Mouse (Mus musculus) cerebellum, postnatal 10 days (tissue): ENCODE results near the gene Chchd4.
"Not testable (repeated sequence)": the region's sequence is repeated elsewhere in the genome, so short reads cannot be mapped to it uniquely, and the experiment has no call there.

Experiments used
- DNase-seq, 2 experiments: peaks; one replicate each; pipeline ENCODE4 v3.0.0; 2021; ENCODE audit warnings: mixed read lengths in 2 of 2

The Chchd4 gene

DNA sequence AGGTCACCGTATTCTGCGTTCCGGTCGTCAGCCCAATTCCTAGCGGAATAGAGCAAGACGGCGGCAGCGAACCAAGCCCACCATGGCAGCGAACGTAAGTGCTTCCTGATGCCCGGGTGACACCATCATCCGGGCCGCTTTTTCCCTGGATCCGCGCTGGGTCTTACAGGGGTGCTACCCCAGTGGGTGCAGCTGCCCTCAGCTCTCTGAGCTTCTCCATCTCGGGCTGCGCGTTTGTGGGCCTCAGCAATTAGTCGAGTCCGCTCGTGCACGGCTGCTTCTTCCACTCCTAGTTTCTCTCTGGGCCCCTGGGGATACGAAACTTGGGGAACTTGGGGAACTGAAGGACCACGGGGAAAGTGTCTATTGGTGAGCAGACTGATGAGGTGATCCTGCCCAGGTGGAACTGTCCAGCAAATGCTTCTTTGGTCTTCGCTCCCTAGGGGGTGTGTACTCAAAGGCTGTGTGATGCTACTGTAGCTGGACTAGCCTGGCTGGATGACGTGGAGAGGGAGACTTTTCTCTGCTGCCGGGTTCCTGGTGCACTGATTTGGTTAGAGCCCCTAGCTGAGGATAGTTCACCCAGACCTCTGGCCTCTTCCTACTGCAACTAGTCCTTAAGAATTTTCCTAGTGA lies 577 bp upstream of the Chchd4 start:
- DNase-seq = no peak

DNA sequence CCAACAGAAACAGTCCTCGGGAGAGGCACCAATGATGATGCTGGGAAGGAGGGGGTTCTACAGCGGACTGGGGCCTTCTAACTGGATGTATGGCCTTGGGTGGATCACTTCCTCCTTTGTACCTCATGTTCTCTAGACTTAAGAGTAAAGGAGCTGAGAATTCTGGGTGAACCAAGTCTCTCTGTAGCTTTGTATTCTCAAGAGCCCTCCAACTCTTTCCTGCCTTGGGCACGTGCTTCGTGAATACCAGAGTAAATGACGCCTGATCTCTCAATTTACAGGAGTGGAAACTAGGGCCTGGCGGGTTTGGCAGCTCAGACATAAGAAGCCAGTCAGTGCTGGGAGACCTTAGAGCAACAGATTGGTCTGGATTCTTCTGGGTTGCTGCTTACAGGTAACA lies 1.0 kb downstream of the Chchd4 start:
- no peak for DNase-seq

- DNase-seq = not testable (repeated sequence)
Measured at GRCm38 (mm10) chr6:91471427-91471826, 1.9 kb downstream of the Chchd4 start.

DNA sequence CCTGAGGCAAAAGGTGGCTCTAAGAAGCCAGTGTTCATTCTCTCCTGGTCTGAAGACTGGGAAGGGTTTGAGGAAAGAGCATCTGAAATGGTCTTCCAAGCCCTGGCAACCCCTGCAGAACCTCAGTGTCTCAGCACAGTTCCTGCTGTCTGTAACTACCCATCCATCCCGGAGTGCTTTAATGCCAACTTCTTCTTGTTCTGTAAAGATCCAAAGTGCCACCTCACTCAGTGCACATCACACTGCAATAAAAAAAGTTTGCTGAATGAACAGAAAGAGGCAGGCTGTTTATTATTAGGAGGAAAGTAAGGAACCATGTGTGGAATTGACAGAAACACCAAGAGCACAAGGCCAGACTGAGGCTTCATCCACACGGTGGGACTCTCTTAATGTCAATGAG lies 2.6 kb downstream of the Chchd4 start:
- no peak for DNase-seq

GRCm38 (mm10) chr6:91467106-91467505 lies 6.2 kb downstream of the Chchd4 start:
- DNase-seq = no peak

- DNase-seq = no peak
Measured at GRCm38 (mm10) chr6:91465756-91466155, 7.6 kb downstream of the Chchd4 start.

GRCm38 (mm10) chr6:91459471-91459870 lies 13.9 kb downstream of the Chchd4 start:
- no peak for DNase-seq

- no peak for DNase-seq
Measured at GRCm38 (mm10) chr6:91454546-91454945, 18.8 kb downstream of the Chchd4 start.

DNA sequence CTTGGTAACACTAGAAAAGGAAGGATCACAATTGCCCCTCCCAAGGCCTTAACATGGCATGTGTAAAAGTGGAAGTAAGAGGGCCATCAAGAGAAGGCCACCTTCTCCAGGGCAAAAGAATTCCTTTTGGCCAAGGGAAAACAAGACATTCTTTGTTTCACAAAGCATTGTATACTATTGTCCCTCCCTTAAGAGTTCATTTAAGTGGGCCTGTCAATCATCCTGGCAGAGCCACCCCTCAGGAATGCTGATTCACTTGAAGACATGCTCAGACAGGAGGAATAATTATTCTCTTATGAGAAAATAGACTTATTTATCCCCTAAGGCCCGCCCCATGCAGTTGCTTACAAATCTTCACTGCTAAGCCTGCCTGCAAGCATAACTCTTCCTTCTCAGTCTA lies 21.3 kb downstream of the Chchd4 start:
- no peak for DNase-seq

- no peak for DNase-seq
Measured at GRCm38 (mm10) chr6:91449472-91450225, 23.7 kb downstream of the Chchd4 start.

GRCm38 (mm10) chr6:91445316-91445715 lies 28.0 kb downstream of the Chchd4 start:
- no peak for DNase-seq

DNA sequence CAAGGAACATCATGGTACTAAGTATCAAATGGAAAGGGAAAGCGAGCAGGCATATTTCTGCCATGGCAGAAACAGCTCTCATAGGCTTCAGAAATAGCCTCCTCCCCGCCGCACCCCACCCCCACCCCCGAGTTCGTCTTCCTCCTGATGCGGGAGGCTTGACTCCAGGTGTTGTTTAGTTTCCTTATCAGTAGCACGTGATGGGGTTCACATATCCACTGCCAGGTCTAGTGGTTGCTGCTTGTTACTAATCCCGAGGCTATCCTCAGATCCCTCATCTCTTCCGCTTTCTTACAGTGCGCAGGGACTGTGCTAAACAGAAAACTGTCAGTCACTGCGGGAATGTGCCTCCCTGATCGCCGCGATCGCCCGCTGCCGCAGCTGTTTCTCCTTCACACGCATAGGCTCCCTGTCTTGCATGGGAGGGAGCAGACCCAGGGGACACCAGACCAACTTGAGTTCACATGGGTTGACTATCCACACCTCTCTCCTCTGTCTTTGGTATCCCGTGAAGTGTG lies 32.1 kb downstream of the Chchd4 start:
- DNase-seq = no peak

DNA sequence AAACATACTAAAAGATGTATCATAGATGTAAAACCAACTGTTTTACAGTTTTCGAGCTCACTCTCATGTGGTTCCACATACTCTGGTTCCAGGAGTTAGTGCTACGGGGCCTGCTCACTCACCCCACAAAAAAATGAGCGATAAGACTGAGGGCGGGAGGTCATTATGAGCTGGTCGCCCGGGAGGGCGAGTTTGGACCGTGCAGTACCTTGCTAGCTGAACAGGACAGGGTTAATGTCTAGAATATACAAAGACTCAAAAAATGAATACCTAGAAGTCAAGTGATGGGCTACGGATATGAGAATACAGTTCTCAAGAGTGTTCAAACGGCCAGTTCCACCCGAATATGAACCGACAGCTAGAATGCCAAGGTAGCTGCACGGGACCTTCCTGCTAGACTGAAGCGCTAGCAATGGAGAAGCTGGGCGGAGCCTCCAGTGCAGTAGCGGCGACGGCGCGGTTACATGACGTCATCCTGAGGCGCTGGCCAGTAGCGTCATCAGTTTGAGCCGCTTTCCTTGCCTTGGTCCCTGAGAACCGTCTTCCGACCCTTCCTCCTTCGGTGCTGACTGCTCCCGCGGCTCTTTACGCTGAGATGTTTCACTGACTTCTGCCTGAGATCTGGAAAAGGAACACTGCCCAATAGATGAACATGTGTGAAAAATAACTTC lies 32.7 kb downstream of the Chchd4 start:
- peak; percentile 99 for DNase-seq

DNA sequence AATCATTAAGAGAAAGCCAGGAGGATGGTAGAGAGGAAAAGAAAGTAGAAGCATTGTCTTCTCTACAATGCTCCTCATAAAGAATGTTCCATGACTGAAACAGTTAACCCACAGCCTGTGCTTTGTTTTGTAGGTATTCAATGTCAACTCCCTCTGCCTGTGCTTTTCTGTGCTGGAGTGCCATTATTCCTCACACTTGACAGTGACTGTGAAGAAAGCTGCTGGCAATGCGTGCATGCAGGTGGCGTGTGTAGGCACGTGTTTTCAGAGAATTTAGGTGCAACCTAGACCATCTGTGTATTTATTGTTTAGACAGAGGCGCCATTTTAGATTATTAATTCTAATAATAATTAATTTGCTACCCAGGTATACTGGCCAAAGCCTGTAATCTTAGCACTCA lies 49.2 kb downstream of the Chchd4 start:
- no peak for DNase-seq

DNA sequence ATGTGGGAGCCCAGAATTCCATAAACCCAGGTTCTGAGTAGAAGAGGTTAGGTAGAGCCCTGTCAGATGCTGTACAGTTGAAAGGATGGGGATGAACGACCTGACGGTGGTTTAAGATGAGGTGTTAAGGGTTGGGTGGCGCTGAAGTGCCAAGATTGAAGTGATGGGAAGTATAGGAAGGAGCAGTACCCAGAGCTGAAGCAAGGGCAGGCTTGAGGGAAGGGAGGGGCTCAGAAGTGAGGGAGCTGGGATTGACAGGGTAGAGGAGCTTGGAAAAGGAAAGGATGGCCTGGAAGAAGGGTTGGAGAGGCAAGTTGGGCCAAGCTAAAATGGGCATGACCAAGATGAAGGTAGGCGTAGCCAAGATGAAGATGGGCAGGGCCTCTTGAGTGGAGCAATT lies 51.7 kb downstream of the Chchd4 start:
- DNase-seq = no peak

DNA sequence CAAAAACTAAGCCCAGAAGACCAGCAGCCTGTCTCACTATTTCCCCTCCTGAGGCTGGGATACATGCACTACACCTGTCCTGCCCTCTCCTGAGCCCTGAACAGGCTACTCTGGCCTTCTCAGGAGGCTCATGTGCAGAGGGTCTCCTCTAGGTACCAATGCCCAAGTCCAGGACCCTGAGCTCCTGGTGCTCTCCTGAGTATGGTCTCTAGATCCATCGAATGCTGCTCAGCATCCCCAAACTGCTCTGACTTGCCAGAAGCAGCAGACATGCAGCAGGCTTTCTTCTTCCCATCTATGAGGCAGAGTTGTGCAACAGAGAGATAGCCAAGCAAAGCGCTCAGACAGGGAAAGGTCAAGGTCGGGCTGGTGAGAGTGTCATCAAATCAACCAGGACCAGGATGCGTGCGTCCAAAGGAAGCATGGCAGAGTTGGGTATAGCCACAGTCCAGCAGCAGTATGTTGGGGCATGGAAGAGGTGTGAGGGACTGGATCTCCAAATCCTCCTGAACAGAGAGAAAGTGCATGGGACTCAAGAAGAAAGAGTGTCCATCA lies 56.0 kb downstream of the Chchd4 start:
- no peak for DNase-seq

DNA sequence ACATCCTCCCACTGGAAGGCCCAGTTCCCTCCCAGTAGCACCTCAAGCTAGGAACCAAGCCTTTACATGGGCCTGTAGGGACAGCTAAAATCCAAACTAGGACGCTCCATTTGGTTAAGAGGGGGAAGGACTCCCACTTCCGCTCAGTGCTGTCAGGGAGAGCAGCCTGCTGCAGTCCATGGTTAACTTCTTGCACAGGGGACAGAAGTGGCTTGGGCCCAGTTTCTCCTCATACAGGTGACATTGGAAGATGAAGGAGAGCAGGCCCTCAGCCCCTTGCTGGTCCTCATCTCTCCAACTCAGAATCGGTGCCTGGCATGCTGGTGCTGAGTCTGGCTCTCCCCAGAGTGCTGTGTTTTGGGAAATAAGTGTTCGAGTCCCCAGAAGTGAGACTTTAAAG lies 57.2 kb downstream of the Chchd4 start:
- no peak for DNase-seq

DNA sequence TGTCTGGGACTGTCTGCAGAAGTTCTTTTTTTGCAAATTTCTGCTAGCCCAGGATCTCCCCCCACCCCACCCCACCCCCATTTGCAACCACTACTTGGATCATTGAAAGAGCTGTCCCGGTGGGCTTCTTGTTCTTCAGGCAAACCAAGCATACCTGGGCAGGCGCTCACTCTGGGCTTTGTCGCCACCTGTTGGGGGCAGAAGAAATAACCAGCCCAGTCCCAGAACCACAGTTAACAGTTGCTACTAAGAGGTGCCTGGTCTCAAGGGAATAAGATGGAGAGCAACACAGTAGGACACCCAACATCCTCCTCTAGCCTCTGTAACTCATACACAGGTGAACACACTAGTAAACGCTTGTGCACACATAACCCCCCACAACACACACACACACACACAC lies 58.5 kb downstream of the Chchd4 start:
- peak; percentile 77 for DNase-seq
